Comparison of ENCODE assay signal across 8 mouse cellular contexts in the genomic region with DNA sequence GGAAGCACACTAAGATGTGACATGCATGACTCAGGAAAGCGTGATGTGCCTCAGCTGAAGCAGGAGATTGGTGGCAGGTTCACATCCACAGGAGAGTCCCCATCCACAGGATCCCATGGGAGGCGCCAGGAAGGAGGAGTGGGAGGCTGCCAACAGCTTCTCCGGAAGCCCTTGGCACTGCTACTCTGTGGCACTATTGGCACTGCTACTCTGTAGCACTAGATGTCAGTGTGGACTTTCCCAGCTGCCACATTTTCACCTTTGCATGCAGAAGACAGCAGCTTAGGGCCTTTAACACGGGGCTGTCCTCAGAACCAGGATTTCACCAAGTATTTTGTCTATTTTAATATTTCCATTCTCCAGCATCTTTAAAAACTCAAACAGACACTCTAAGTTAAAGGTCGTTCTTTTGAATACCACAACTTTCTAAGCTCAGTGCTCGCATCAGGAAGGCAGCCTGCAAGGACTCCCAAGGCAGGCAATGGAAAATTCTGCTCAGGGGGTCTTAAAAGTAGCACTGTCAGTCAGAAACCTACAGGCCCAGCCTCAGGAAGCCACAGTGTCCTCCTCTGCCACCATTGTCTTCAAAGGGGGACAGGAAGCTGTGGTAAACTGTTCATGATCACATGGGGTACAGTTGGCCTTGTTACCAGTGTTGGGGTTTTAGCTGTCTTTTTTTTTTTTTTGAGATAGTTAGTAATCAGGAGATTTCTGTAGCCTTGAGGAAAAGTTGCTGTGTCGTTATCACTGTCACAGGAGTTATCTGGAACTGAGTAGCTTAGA. TPM values are rescaled to one million over a fixed set of nuclear protein-coding genes. Genes with fewer than 3 reads are reported as not detected.
DNase-seq lines count a peak whose midpoint lies in the region; ATAC-seq and TF ChIP-seq lines count a peak whose summit lies in the region.

No protein-coding gene starts in this region.

- no peak for TF ChIP-seq EP300 in liver, embryonic 14.5 days (IDR thresholded peaks at IDR 0.05; ENCODE audit: low read depth)

- H3K9ac ChIP-seq in hindbrain, postnatal 0 days (replicated peaks; ENCODE audit: low read length): no peak overlapping the region
- no peak overlapping the region for H3K9ac ChIP-seq in liver, embryonic 14.5 days (replicated peaks)

- DNase-seq in layer of hippocampus, adult 2 months (ENCODE audit: low spot score in 2 of 2): peak in 1 of 2 experiments; percentile 37
- no peak for DNase-seq in layer of hippocampus, postnatal 25 days (ENCODE audit: extremely low spot score in 1 of 2, low spot score in 1 of 2)
- peak; percentile 64 for DNase-seq in MN1 (ENCODE audit: low spot score)
- DNase-seq in cerebellum, adult 2 months: peak; percentile 65 to 80
- peak; percentile 86 for DNase-seq in hindbrain, postnatal 0 days (ENCODE audit: low spot score)
- DNase-seq in liver, embryonic 14.5 days (ENCODE audit: low read depth in 3 of 3, low spot score in 3 of 3): no peak
- peak; percentile 32 for DNase-seq in right cerebral cortex, postnatal 14 days
- DNase-seq in c-Kit-positive CD71-positive TER-119-positive erythroid progenitor cells, embryonic 14.5 days (ENCODE audit: low spot score): no peak

- H3K4me3 ChIP-seq in layer of hippocampus, adult 2 months: no peak overlapping the region
- no peak overlapping the region for H3K4me3 ChIP-seq in cerebellum, adult 2 months (replicated peaks; ENCODE audit: insufficient read depth, low read depth, low read length)
- no peak overlapping the region for H3K4me3 ChIP-seq in hindbrain, postnatal 0 days (ENCODE audit: low read length)
- H3K4me3 ChIP-seq in liver, embryonic 14.5 days (ENCODE audit: insufficient read depth in 1 of 2, low read depth in 2 of 2, low read length in 2 of 2): no peak overlapping the region

- no peaks in the 10 kb centered on the region for H3K27me3 ChIP-seq in cerebellum, adult 2 months (ENCODE audit: control insufficient read depth, insufficient read depth, low read length)
- no peaks in the 10 kb centered on the region for H3K27me3 ChIP-seq in hindbrain, postnatal 0 days (ENCODE audit: insufficient read depth, low read length)
- no peaks in the 10 kb centered on the region for H3K27me3 ChIP-seq in liver, embryonic 14.5 days (ENCODE audit: control insufficient read depth, insufficient read depth, low read length)

- H3K36me3 ChIP-seq in hindbrain, postnatal 0 days (ENCODE audit: insufficient read depth, low read length): no peaks in the 10 kb centered on the region
- no peaks in the 10 kb centered on the region for H3K36me3 ChIP-seq in liver, embryonic 14.5 days (replicated peaks; ENCODE audit: control insufficient read depth, insufficient read depth, low read depth)

- no peaks in the 10 kb centered on the region for H3K9me3 ChIP-seq in hindbrain, postnatal 0 days (ENCODE audit: low read length)
- no peaks in the 10 kb centered on the region for H3K9me3 ChIP-seq in liver, embryonic 14.5 days (ENCODE audit: control insufficient read depth, low read length)

- peak overlapping the region; percentile 39; the same call in 1 of the 2 replicates for H3K27ac ChIP-seq in layer of hippocampus, adult 2 months
- no peak overlapping the region for H3K27ac ChIP-seq in cerebellum, adult 2 months (ENCODE audit: insufficient read depth, low read length)
- no peak overlapping the region for H3K27ac ChIP-seq in hindbrain, postnatal 0 days
- no peak overlapping the region for H3K27ac ChIP-seq in liver, embryonic 14.5 days

- peak; percentile 80 for ATAC-seq in hindbrain, postnatal 0 days
- ATAC-seq in liver, embryonic 14.5 days (ENCODE audit: insufficient read depth): no peak; the same call in 1 of the 2 replicates

- H3K4me1 ChIP-seq in cerebellum, adult 2 months (ENCODE audit: control insufficient read depth, insufficient read depth, low read length): peaks cover 15% of the 10 kb centered on the region
- H3K4me1 ChIP-seq in hindbrain, postnatal 0 days (ENCODE audit: insufficient read depth, low read length): no peaks in the 10 kb centered on the region
- peaks cover 0 to 9% of the 10 kb centered on the region in 2 experiments; a peak in 2 of 4 replicates for H3K4me1 ChIP-seq in liver, embryonic 14.5 days (replicated peaks; ENCODE audit: control insufficient read depth in 2 of 2, insufficient read depth in 2 of 2, low read length in 1 of 2)

- TF ChIP-seq CTCF in layer of hippocampus, adult 2 months (conservative IDR thresholded peaks at IDR 0.05): peak; percentile 71
- peak; percentile 48; the same call in 1 of the 2 replicates for TF ChIP-seq CTCF in cerebellum, adult 2 months (IDR thresholded peaks at IDR 0.05; ENCODE audit: borderline replicate concordance, insufficient read depth, low read depth, low read length)
- peak; percentile 80 for TF ChIP-seq CTCF in hindbrain, postnatal 0 days (IDR thresholded peaks at IDR 0.05; ENCODE audit: low read depth)
- peak; percentile 52 for TF ChIP-seq CTCF in liver, embryonic 14.5 days (IDR thresholded peaks at IDR 0.05; ENCODE audit: low read depth)

- no peak overlapping the region for H3K4me2 ChIP-seq in hindbrain, postnatal 0 days (ENCODE audit: low read depth, low read length)
- H3K4me2 ChIP-seq in liver, embryonic 14.5 days (ENCODE audit: low read depth): no peak overlapping the region

- TF ChIP-seq POLR2A in cerebellum, adult 2 months (IDR thresholded peaks at IDR 0.05; ENCODE audit: borderline replicate concordance, insufficient read depth, low read length): no peak

- 37% methylated on average over 7 of the region's 7 CpGs for WGBS in cerebellum, adult 2 months
- 45% methylated on average over 7 of the region's 7 CpGs for WGBS in hindbrain, postnatal 0 days
- 38% methylated on average over 7 of the region's 7 CpGs for WGBS in liver, embryonic 14.5 days (ENCODE audit: insufficient replicate concordance)

RNA-seq across cellular contexts. Expression of gene Znrf2, which starts 7.0 kb away (rescaled TPM):
- total RNA-seq in layer of hippocampus, adult 2 months (2021): 10 to 100 TPM; 23.1 to 24.6 TPM
- 10 to 100 TPM; 24.4 TPM for total RNA-seq in layer of hippocampus, postnatal 25 days (2021)
- 7.9 and 8.3 TPM in 2 replicates for polyA plus RNA-seq in cerebellum, adult 2 months (2012; rRNA removed)
- total RNA-seq in hindbrain, postnatal 0 days (2014; rRNA removed): 45.9 and 50.0 TPM in 2 replicates
- 5.9 and 7.0 TPM in 2 replicates for polyA plus RNA-seq in hindbrain, postnatal 0 days (2015; fragmentation: Nextera tagmentation; extraction: Ambion mirVana)
- 2.5 and 3.3 TPM in 2 replicates for polyA plus RNA-seq in liver, embryonic 14.5 days (2012; rRNA removed)
- polyA plus RNA-seq in liver, embryonic 14.5 days (2014; fragmentation: Nextera tagmentation; extraction: Ambion mirVana): 2.1 and 2.2 TPM in 2 replicates

Comparison
In these comparisons a context has a peak if more than half of its experiments do, and no peak if none do; other contexts are left out.
1. DNase-seq: peak in MN1 (single experiment), cerebellum, adult 2 months (2 of 2), hindbrain, postnatal 0 days (single experiment) and right cerebral cortex, postnatal 14 days (single experiment); none in layer of hippocampus, postnatal 25 days (0 of 2), liver, embryonic 14.5 days (0 of 3) and c-Kit-positive CD71-positive TER-119-positive erythroid progenitor cells, embryonic 14.5 days (single experiment).
2. Peak in every context shown above with its lines, with median percentiles within 50 percentile points of each other: CTCF ChIP-seq.